Mouse (Mus musculus) intestine, embryonic 16.5 days (tissue): ENCODE measurements around the gene Mettl3. TPM values are rescaled to one million over a fixed set of nuclear protein-coding genes. Genes with fewer than 3 reads are reported as not detected.
"Not testable (repeated sequence)": the region's sequence is repeated elsewhere in the genome, so short reads cannot be mapped to it uniquely, and the experiment has no call there.

Source experiments
- ATAC-seq: fragments of 200-750 bp; cut with Nextera tagmentation; 2 replicates; pipeline ENCODE4 v1.8.0; 2017; ENCODE audit warnings: moderate TSS enrichment, moderate library complexity
- H3K27ac ChIP-seq: fragments of 300-500 bp; sonication (generic); 2 replicates; pipeline ENCODE4 v1.5.1; 2014; ENCODE audit warnings: mild to moderate bottlenecking, low read length
- H3K27me3 ChIP-seq: fragments of 300-500 bp; sonication (generic); replicated peaks from 2 replicates; pipeline ENCODE4 v1.6.1; 2014; ENCODE audit warnings: low read length, control low read depth, mixed read lengths; ENCODE audit not compliant: control insufficient read depth, insufficient read depth
- H3K36me3 ChIP-seq: fragments of 300-500 bp; sonication (generic); 2 replicates; pipeline ENCODE4 v1.6.1; 2014; ENCODE audit warnings: low read length, control low read depth; ENCODE audit not compliant: control insufficient read depth, insufficient read depth
- H3K4me1 ChIP-seq: fragments of 300-500 bp; sonication (generic); 2 replicates; pipeline ENCODE4 v1.6.1; 2014; ENCODE audit warnings: low read length, control low read depth, mixed read lengths; ENCODE audit not compliant: control insufficient read depth, insufficient read depth
- H3K4me2 ChIP-seq: fragments of 300-500 bp; sonication (generic); 2 replicates; pipeline ENCODE4 v1.6.1; 2014; ENCODE audit warnings: low read depth, low read length, control low read depth
- H3K4me3 ChIP-seq: fragments of 300-500 bp; sonication (generic); 2 replicates; pipeline ENCODE4 v1.5.1; 2014; ENCODE audit warnings: mild to moderate bottlenecking, low read length
- H3K9ac ChIP-seq: fragments of 300-500 bp; sonication (generic); 2 replicates; pipeline ENCODE4 v1.6.1; 2014; ENCODE audit warnings: low read depth, low read length
- H3K9me3 ChIP-seq: fragments of 300-500 bp; sonication (generic); 2 replicates; pipeline ENCODE4 v1.6.1; 2016; ENCODE audit warnings: low read length, control low read depth; ENCODE audit not compliant: control insufficient read depth
- WGBS: fragments of 180-500 bp; shearing (Covaris S2); extraction: QIAGEN DNeasy Blood & Tissue Kit; methylation state at CpG from one replicate; pipeline ENCODE4 v1.1.7; 2014; 5-methylcytosine and 5-hydroxymethylcytosine counted together
- polyA plus RNA-seq: library from polyadenylated mRNA; unstranded; fragments of >200 nt; fragmentation: Nextera tagmentation; extraction: Ambion mirVana; gene quantifications from 2 replicates; pipeline ENCODE4 v1.2.1, GENCODE M21; 2015

The Mettl3 gene
- polyA plus RNA-seq, 1 experiment from 2014 or later = 37.5 TPM

DNA sequence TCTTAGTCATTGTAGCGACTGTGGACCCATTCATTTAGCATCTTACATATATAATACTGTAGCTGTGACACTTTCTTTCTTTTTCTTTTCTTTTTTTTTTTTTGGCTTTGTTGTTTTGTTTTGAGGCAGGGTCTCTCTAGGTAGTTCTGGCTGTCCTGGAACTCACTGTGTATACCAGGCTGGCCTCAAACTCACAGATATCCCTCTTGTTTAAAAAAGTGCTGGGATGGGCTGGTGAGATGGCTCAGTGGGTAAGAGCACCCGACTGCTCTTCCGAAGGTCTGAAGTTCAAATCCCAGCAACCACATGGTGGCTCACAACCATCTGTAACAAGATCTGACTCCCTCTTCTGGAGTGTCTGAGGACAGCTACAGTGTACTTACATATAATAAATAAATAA, 1.4 kb downstream of the Mettl3 start:
- not testable (repeated sequence) for H3K36me3 ChIP-seq, H3K4me2 ChIP-seq, ATAC-seq, H3K9ac ChIP-seq, H3K4me1 ChIP-seq, H3K4me3 ChIP-seq, H3K27me3 ChIP-seq, H3K27ac ChIP-seq, H3K9me3 ChIP-seq
- 92% methylated on average over 3 of the region's 3 CpGs for WGBS

DNA sequence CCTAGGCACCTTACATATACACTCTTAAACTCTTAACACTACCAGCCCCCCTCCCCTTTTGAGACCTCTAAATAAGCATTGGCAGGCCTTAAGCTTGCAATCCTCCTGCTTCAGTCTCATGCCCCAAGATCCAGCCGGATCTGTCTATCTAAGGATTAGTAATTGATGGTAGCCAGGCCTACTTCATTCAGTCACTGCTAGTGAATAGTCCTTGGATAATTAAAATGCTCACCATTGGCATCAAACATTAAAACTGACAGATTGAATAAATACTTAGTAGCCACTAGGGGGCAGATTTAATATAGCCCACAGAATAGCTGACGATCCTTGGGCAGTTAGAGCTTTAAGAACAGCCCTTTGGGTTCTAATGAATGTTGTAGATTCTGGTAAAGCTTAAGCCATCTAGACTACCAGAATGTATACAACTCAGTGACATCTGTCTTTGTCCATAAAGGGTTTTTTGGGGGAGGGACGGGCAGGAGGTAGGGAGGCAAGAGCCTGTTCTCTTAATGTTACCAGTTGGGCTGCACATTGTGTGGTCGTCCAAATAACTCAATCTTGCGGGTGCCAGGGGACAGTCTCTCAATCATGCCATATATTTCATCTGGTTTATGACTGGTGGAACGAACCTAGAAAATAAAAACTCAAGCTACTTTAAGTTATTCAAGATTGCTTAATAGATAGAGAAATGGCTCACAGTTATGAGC, 9.2 kb downstream of the Mettl3 start:
- WGBS = 72% methylated on average over 6 of the region's 6 CpGs
- ATAC-seq = peak; percentile 34; the same call in 1 of the 2 replicates
- Histone ChIP-seq H3K9me3 (no peaks in the 10 kb centered on the region), H3K36me3 (peaks cover 23% of the 10 kb centered on the region; the same call in 1 of the 2 replicates), H3K4me3 (no peak overlapping the region), H3K4me1 (no peaks in the 10 kb centered on the region), H3K27ac (no peak overlapping the region), H3K9ac (no peak overlapping the region), H3K27me3 (no peaks in the 10 kb centered on the region), H3K4me2 (no peak overlapping the region)

DNA sequence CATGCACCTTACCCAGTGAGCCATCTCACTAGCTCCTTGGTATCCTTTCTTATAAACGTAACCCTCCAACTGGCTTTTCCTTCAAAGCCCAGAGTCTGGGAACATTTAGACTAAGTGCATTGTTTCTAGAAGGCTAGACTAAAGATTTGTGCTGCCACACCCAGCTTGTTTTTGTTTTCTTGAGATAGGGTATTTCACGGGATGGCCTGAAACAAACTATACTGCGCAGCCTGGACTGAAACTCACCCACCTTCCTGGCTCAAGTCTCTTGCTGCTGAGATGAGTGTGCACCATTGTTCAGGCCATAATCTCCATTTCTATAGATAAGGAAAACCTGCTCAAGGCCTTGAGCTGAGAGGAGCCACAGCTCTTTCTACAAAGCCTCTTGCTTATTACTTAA, 20.7 kb downstream of the Mettl3 start:
- 86% methylated on average over 3 of the region's 3 CpGs for WGBS
- ATAC-seq = no peak

DNA sequence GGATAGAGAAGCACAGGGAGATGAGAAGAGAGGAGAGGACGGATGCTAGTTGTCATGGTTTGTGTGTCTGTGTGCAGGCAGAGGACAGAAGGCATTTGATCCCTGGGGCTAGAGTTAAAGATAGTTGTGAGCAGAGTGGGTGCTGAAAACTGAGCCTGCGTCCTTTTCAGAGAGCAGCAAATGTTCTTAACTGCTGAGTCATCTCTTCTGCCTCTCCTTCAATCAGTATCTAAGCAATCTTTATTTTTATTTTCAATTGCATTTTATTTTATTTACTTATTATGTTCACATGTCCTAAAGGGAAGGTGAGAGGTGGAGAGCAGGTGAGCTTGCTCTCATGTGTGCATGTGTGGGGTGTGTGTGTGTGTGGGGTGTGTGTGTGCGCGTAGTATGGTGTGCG, 21.3 kb downstream of the Mettl3 start:
- Histone ChIP-seq H3K9ac (no peak overlapping the region), H3K9me3 (no peaks in the 10 kb centered on the region), H3K36me3 (peaks cover 9% of the 10 kb centered on the region; the same call in 1 of the 2 replicates), H3K4me3 (no peak overlapping the region), H3K27ac (no peak overlapping the region), H3K27me3 (no peaks in the 10 kb centered on the region), H3K4me2 (no peak overlapping the region), H3K4me1 (peaks cover 4% of the 10 kb centered on the region)
- WGBS = 93% methylated on average over 5 of the region's 5 CpGs
- ATAC-seq = no peak

More for the DNA sequence above, 20.7 kb downstream of the Mettl3 start:
- H3K4me2 ChIP-seq = no peak overlapping the region
- H3K27ac ChIP-seq = no peak overlapping the region
- no peaks in the 10 kb centered on the region for H3K9me3 ChIP-seq
- H3K4me1 ChIP-seq = peaks cover 4% of the 10 kb centered on the region
- H3K4me3 ChIP-seq = no peak overlapping the region
- H3K9ac ChIP-seq = no peak overlapping the region
- H3K36me3 ChIP-seq = peaks cover 9% of the 10 kb centered on the region; the same call in 1 of the 2 replicates
- H3K27me3 ChIP-seq = no peaks in the 10 kb centered on the region

DNA sequence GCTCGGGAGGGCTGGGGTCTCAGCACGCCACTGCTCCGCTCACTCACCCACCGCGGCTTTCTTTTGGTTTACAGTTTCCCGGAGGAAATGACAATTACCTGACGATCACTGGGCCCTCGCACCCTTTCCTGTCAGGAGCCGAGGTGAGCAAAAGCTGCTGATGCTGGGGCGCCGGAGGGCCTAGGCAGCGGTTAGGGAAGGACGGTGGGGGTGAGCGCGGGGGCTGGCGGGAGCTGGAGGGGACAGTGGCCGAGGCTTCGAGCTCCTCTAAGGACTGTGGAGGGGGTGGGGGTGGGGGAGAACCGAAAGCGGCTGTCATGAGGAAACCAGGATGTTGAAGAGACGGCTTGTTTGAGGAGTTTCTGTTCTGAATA, 25.2 kb downstream of the Mettl3 start:
- WGBS = under 1% methylated on average over 21 of the region's 21 CpGs
- peak; percentile 27 for ATAC-seq

DNA sequence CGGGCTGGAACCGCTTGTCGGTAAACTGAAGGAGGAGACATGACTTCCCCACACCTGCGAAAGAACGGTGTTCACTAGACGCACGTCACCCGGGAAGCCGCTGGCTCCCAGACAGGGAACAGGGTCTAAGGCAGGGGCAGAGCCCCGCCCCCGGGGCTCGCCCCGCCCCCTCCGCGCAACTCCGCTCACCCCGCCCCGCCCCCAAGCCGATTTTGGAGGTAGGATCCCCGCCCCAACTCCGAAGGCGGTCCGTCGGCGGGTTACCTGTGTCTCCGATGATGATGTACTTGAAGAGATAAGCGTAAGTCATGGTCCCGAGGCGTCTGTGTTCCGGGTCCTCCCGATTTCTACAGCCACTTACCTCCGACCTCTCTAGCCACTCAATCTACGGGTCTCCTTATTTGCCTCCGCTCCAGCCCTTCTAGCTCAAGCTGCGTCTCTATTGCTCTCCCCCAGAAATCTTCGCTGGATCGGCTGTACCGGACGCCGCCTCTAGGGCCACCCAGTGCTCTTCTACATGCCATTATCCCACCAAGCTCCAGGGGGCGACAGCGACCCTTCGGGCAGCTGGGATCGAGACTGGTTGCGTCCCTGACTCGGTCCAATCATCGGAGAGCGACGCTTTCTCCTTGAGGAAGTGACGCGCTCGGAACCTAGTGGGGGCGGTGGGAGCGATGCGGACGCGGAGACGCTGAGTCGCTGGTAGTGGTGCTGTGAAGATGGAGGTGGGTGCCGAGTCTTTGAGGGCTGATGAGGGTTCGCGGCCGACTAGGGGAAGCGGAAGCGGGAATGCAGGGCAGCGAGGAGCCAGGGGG, 25.8 kb downstream of the Mettl3 start, which contains the start of the genes Tox4 and Rab2b:
Tox4 (plus strand) TSS at position 215 of the 815 bp plus-strand sequence.
Rab2b (minus strand) TSS at position 614 of the 815 bp plus-strand sequence.
- peak; percentile 99 for ATAC-seq
- WGBS = 0% methylated on average over 57 of the region's 66 CpGs

More for the DNA sequence above, 25.2 kb downstream of the Mettl3 start:
- Histone ChIP-seq H3K4me3 (peak overlapping the region; percentile 89), H3K36me3 (no peaks in the 10 kb centered on the region), H3K9ac (peak overlapping the region; percentile 90), H3K9me3 (no peaks in the 10 kb centered on the region), H3K4me2 (peak overlapping the region; percentile 64), H3K4me1 (peaks cover 7% of the 10 kb centered on the region), H3K27me3 (no peaks in the 10 kb centered on the region), H3K27ac (peak overlapping the region; percentile 85)

DNA sequence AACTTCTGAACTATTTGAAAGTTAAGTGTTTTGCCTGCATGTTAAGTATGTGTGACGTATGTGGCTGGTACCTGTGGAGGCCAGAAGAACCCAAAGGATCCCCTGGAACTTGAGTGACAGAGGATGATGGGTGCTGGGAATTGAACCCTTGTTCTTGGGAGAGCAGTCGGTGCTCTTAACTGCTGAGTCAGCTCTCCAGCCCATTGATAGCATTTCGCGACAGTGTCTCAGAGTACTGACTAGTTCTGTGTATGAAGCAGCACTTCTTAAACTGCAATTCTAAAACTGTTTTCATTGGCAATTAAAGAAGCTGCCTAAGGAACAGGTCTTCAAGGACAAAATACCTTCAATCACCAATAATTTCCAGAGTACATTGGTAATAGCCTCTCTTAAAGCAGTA, 27.7 kb downstream of the Mettl3 start:
- Histone ChIP-seq H3K9me3 (no peaks in the 10 kb centered on the region), H3K4me2 (no peak overlapping the region), H3K4me3 (no peak overlapping the region), H3K36me3 (no peaks in the 10 kb centered on the region), H3K27ac (no peak overlapping the region), H3K9ac (no peak overlapping the region), H3K4me1 (peaks cover 7% of the 10 kb centered on the region), H3K27me3 (no peaks in the 10 kb centered on the region)
- WGBS = 92% methylated on average over 4 of the region's 4 CpGs
- no peak for ATAC-seq

More for the DNA sequence above, 25.8 kb downstream of the Mettl3 start, which contains the start of the genes Tox4 and Rab2b:
- no peaks in the 10 kb centered on the region for H3K36me3 ChIP-seq
- H3K9me3 ChIP-seq = no peaks in the 10 kb centered on the region
- H3K27me3 ChIP-seq = no peaks in the 10 kb centered on the region
- peak within 1 kb of the TSS; percentile 64 for H3K4me2 ChIP-seq
- peak within 1 kb of the TSS; percentile 85 for H3K27ac ChIP-seq
- H3K9ac ChIP-seq = peak within 1 kb of the TSS; percentile 90
- H3K4me1 ChIP-seq = peaks cover 7% of the 10 kb centered on the region
- peak within 1 kb of the TSS; percentile 89 for H3K4me3 ChIP-seq

DNA sequence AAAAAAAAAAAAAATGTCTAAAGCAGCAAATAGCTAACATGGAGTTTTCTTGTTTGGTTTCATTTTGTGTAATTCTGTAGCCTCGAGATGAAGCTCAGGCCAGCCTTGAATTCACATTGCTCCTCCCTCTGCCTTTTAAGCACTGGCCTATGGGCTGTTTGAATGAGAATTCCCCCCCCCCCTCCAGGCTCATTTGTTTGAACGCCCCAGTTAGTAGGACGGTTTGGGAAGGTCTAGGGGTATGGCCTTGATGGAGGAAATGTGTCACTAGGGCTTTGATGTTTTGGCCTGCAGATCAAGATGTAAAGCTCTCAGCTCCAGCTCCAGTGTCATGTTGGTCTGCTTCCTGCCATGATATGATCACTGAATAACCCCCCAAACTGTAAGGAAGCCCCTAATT, 32.1 kb downstream of the Mettl3 start:
- no peaks in the 10 kb centered on the region for H3K27me3 ChIP-seq
- WGBS = 65% methylated on average over 3 of the region's 3 CpGs
- H3K9ac ChIP-seq = no peak overlapping the region
- H3K36me3 ChIP-seq = no peaks in the 10 kb centered on the region
- no peaks in the 10 kb centered on the region for H3K9me3 ChIP-seq
- H3K4me2 ChIP-seq = no peak overlapping the region
- no peak for ATAC-seq
- H3K27ac ChIP-seq = no peak overlapping the region
- H3K4me1 ChIP-seq = no peaks in the 10 kb centered on the region
- no peak overlapping the region for H3K4me3 ChIP-seq

DNA sequence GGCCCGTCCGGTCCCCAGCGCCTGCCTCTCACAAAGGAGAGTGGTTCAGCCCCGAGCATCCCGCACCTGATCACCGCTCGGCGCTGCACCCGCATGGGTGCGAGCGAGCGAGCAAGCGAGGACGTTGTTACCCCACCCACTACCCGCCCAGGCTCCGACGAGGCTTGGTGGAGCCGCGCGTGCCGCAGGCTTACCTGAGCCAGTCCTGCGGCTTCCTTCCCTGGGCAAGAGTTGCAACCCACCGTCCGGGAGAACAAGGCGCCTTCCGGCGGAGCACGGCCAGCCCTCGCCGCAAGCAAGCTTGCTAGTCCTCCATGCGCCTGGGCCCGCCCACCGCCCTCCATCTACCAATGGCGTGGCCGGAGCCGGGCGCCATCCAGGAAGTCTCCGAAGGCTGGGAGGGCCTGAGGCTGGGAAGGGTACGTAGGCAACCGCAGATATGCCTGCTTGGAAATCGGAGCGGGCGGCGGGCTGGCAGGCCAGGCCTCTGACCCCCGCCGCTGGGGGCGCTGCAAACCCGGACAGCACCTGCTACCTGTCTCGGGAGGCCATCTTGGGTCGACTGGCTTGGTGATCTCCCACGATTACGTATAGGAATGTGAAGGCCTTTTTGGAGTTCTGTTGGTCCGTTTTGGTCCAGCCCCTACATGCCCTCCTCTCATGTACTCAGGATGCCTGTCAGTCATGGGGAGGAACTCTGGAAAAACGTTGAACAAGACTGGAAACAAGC, 47.3 kb downstream of the Mettl3 start, which contains the start of gene Chd8:
Chd8 (minus strand) TSS at position 297 of the 730 bp plus-strand sequence.
- Histone ChIP-seq H3K4me3 (peak within 1 kb of the TSS; percentile 88), H3K9ac (peak within 1 kb of the TSS; percentile 93), H3K9me3 (no peaks in the 10 kb centered on the region), H3K27me3 (no peaks in the 10 kb centered on the region), H3K4me1 (peaks cover 12% of the 10 kb centered on the region), H3K36me3 (no peaks in the 10 kb centered on the region), H3K27ac (peak within 1 kb of the TSS; percentile 91), H3K4me2 (peak within 1 kb of the TSS; percentile 83)
- WGBS = under 1% methylated on average over 53 of the region's 54 CpGs
- peak; percentile 100 for ATAC-seq
